8 mouse cellular contexts compared by ENCODE assay signal in the genomic region with DNA sequence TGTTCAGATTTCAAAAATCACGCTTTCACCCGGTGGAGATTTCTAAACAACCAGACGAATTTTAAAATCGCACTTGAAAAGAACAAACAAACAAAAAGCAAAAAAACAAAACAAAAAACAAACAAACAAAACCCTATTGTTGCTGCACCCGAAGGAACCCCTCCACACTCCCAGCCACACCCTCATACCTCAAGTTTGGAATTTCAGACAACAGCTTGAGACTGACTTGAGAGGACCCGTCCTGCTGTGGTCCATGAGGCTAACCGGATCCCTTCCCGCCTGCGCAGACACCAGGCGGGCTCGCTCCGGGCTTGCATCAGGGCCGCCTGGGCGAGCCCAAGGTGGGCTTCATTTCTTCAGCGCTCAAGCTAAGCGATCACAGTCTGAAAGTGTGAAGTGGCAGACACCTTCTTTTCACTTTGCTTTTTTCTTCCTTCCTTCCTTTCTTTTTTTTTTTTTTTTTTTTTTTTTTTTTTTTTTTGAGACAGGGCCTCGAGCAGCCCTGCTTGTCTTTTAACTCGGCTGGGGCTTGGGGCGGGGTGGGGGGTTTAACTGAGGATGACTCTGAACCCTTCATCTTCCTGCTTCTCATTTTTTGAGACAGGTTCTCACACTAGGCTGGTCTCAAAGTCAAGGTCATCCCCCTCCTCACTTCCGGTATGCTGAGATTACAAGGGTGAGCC. TPM values are rescaled to one million over a fixed set of nuclear protein-coding genes. Genes with fewer than 3 reads are reported as not detected.
DNase-seq lines count a peak whose midpoint lies in the region; ATAC-seq and TF ChIP-seq lines count a peak whose summit lies in the region.

No protein-coding gene starts in this region.

- 0 out of 2 replicates have a peak, but pooled peaks have one; percentile 14 for ATAC-seq in intestine, embryonic 14.5 days (replicated peaks; ENCODE audit: low FRiP score, low TSS enrichment, low read depth)
- ATAC-seq in neural tube, embryonic 12.5 days (ENCODE audit: low FRiP score, low read depth), result peak; percentile 39; the same call in 1 of the 2 replicates

- WGBS in lung, adult 2 months, result 2% methylated on average over 20 of the region's 20 CpGs
- WGBS in intestine, embryonic 14.5 days, result 2% methylated on average over 20 of the region's 20 CpGs
- WGBS in neural tube, embryonic 12.5 days, result 2% methylated on average over 20 of the region's 20 CpGs

- no peak for DNase-seq in lung, adult 2 months
- no peak for DNase-seq in lung, postnatal 14 days
- DNase-seq in embryo, embryonic 11 days, result peak; percentile 66
- peak; percentile 70 for DNase-seq in intestine, embryonic 14.5 days (ENCODE audit: low spot score)
- no peak for DNase-seq in gastrocnemius, postnatal 4 days (ENCODE audit: low spot score in 2 of 2)
- no peak for DNase-seq in frontal cortex, postnatal 36 days (ENCODE audit: low spot score in 2 of 2)
- DNase-seq in spleen, postnatal 36 days (ENCODE audit: low spot score in 2 of 2), result no peak

- no peaks in the 10 kb centered on the region for H3K36me3 ChIP-seq in intestine, embryonic 14.5 days (ENCODE audit: control insufficient read depth, insufficient read depth, low read length)
- H3K36me3 ChIP-seq in neural tube, embryonic 12.5 days, result no peaks in the 10 kb centered on the region

- H3K27ac ChIP-seq in intestine, embryonic 14.5 days (ENCODE audit: low read depth), result no peak overlapping the region
- no peak overlapping the region for H3K27ac ChIP-seq in neural tube, embryonic 12.5 days

- no peak for TF ChIP-seq POLR2A in lung, adult 2 months (IDR thresholded peaks at IDR 0.05; ENCODE audit: borderline replicate concordance, extremely low read depth, low read depth, low read length)

- no peaks in the 10 kb centered on the region for H3K9me3 ChIP-seq in intestine, embryonic 14.5 days (ENCODE audit: control insufficient read depth, low read length)
- H3K9me3 ChIP-seq in neural tube, embryonic 12.5 days, result no peaks in the 10 kb centered on the region

- peak overlapping the region; percentile 2 for H3K4me3 ChIP-seq in lung, adult 2 months (replicated peaks; ENCODE audit: extremely low read depth, low read depth, low read length)
- H3K4me3 ChIP-seq in intestine, embryonic 14.5 days (ENCODE audit: low read depth, low read length), result peak overlapping the region; percentile 31
- no peak overlapping the region; the same call in 1 of the 2 replicates for H3K4me3 ChIP-seq in neural tube, embryonic 12.5 days

- TF ChIP-seq CTCF in lung, adult 2 months (IDR thresholded peaks at IDR 0.05; ENCODE audit: insufficient read depth, low read length), result no peak

- no peak overlapping the region for H3K9ac ChIP-seq in intestine, embryonic 14.5 days (ENCODE audit: low read length)
- H3K9ac ChIP-seq in neural tube, embryonic 12.5 days, result no peak overlapping the region

- peaks cover 7% of the 10 kb centered on the region for H3K4me1 ChIP-seq in lung, adult 2 months (ENCODE audit: control insufficient read depth, insufficient read depth, low read length)
- peaks cover 15% of the 10 kb centered on the region; the same call in 1 of the 2 replicates for H3K4me1 ChIP-seq in intestine, embryonic 14.5 days (replicated peaks; ENCODE audit: control insufficient read depth, insufficient read depth, low read length)
- H3K4me1 ChIP-seq in neural tube, embryonic 12.5 days, result peaks cover 20% of the 10 kb centered on the region

- H3K27me3 ChIP-seq in intestine, embryonic 14.5 days (replicated peaks; ENCODE audit: control insufficient read depth, insufficient read depth, low read length), result peaks cover 55% of the 10 kb centered on the region
- peaks cover 53% of the 10 kb centered on the region for H3K27me3 ChIP-seq in neural tube, embryonic 12.5 days (replicated peaks)

- peak overlapping the region; percentile 51 for H3K4me2 ChIP-seq in intestine, embryonic 14.5 days (ENCODE audit: low read length)
- H3K4me2 ChIP-seq in neural tube, embryonic 12.5 days (replicated peaks), result peak overlapping the region; percentile 58

RNA-seq across cellular contexts. Expression of a gene that starts 11.0 kb away (rescaled TPM):
- polyA plus RNA-seq in lung, adult 2 months (2012; rRNA removed), result 0.96 and 1.3 TPM in 2 replicates
- polyA plus RNA-seq in intestine, embryonic 14.5 days (2014; fragmentation: Nextera tagmentation; extraction: Ambion mirVana), result 0.07 and 0.34 TPM in 2 replicates
- 0.05 and 0.08 TPM in 2 replicates for polyA plus RNA-seq in neural tube, embryonic 12.5 days (2016; fragmentation: Nextera tagmentation; extraction: Ambion mirVana)
- total RNA-seq in gastrocnemius, postnatal 4 days (2021), result not detected

RNA-seq across cellular contexts. Expression of a gene that starts 17.0 kb away (rescaled TPM):
- 9.0 and 17.4 TPM in 2 replicates for polyA plus RNA-seq in lung, adult 2 months (2012; rRNA removed)
- polyA plus RNA-seq in intestine, embryonic 14.5 days (2014; fragmentation: Nextera tagmentation; extraction: Ambion mirVana), result 59.5 and 64.3 TPM in 2 replicates
- 63.5 and 67.0 TPM in 2 replicates for polyA plus RNA-seq in neural tube, embryonic 12.5 days (2016; fragmentation: Nextera tagmentation; extraction: Ambion mirVana)
- 100 to 1,000 TPM; 137 to 148 TPM for total RNA-seq in gastrocnemius, postnatal 4 days (2021)

Comparison
In these comparisons a context has a peak if more than half of its experiments do, and no peak if none do; other contexts are left out.
1. DNase-seq: peak in embryo, embryonic 11 days (single experiment) and intestine, embryonic 14.5 days (single experiment); none in lung, adult 2 months (single experiment), lung, postnatal 14 days (single experiment), gastrocnemius, postnatal 4 days (0 of 2), frontal cortex, postnatal 36 days (0 of 2) and spleen, postnatal 36 days (0 of 2).